Mouse (Mus musculus): ENCODE results near the gene Inka1.

Inka1 gene

GRCm38 (mm10) chr9:107983421-107983890 lies 2.2 kb downstream of the Inka1 start:
- DNase-seq, result peak; percentile 42 to 58

- peak; percentile 52 to 66 for DNase-seq
These were observed 2.9 kb downstream of the Inka1 start, which contains the start of gene Gm20661 for GRCm38 (mm10) chr9:107982681-107983346. Gm20661 (plus strand) TSS chr9:107983058.

GRCm38 (mm10) chr9:107981684-107982605 lies 3.7 kb downstream of the Inka1 start:
- no peak for DNase-seq

- DNase-seq, result no peak
These were observed 6.9 kb downstream of the Inka1 start for GRCm38 (mm10) chr9:107978815-107979214.

GRCm38 (mm10) chr9:107975399-107976386 lies 10.0 kb downstream of the Inka1 start, which contains the start of gene Uba7:
Uba7 (plus strand) TSS chr9:107975505.
- no peak for DNase-seq

GRCm38 (mm10) chr9:107974491-107975171 lies 11.0 kb downstream of the Inka1 start:
- DNase-seq, result no peak

GRCm38 (mm10) chr9:107971690-107972541 lies 13.8 kb downstream of the Inka1 start:
- DNase-seq, result no peak

GRCm38 (mm10) chr9:107970311-107970710 lies 15.4 kb downstream of the Inka1 start:
- DNase-seq, result no peak

- DNase-seq, result no peak
These were observed 17.1 kb downstream of the Inka1 start for GRCm38 (mm10) chr9:107968531-107968930.

- DNase-seq, result no peak
These were observed 18.2 kb downstream of the Inka1 start for GRCm38 (mm10) chr9:107967437-107967836.

- DNase-seq, result no peak
These were observed 19.0 kb downstream of the Inka1 start for GRCm38 (mm10) chr9:107966676-107967075.

- no peak for DNase-seq
These were observed 21.0 kb downstream of the Inka1 start for GRCm38 (mm10) chr9:107964681-107965080.

GRCm38 (mm10) chr9:107963700-107964099 lies 22.0 kb downstream of the Inka1 start:
- DNase-seq, result no peak

- no peak for DNase-seq
These were observed 22.8 kb downstream of the Inka1 start for GRCm38 (mm10) chr9:107962916-107963315.

- DNase-seq, result no peak
These were observed 23.8 kb downstream of the Inka1 start for GRCm38 (mm10) chr9:107961881-107962280.

GRCm38 (mm10) chr9:107961351-107961762 lies 24.3 kb downstream of the Inka1 start:
- DNase-seq, result no peak

GRCm38 (mm10) chr9:107960928-107961327 lies 24.8 kb downstream of the Inka1 start:
- no peak for DNase-seq

- DNase-seq, result no peak
These were observed 25.8 kb downstream of the Inka1 start for GRCm38 (mm10) chr9:107959896-107960295.

GRCm38 (mm10) chr9:107957141-107957540 lies 28.5 kb downstream of the Inka1 start:
- no peak for DNase-seq

- no peak for DNase-seq
These were observed 29.9 kb downstream of the Inka1 start for GRCm38 (mm10) chr9:107955613-107956289.

Data from thymus, adult 18-20 months (tissue).